Mouse (Mus musculus) megakaryocyte, embryonic 14.5 days (primary cell): Measurements from ENCODE around the gene Erich6b.

Source experiments
- FLI1 ChIP-seq: IDR thresholded peaks from 2 replicates; pipeline ENCODE4 v1.6.1; 2012; ENCODE audit warnings: low read length, inconsistent platforms, mixed read lengths
- GATA1 ChIP-seq: IDR thresholded peaks from 3 replicates; pipeline ENCODE4 v1.6.1; 2012; ENCODE audit warnings: mixed read lengths, low read length, inconsistent platforms, borderline replicate concordance

GRCm38 (mm10) chr14:75711731-75712130, 69.7 kb downstream of the Erich6b start:
- TF ChIP-seq GATA1 (no peak), FLI1 (no peak)
